Mouse (Mus musculus) lung, postnatal 25 days (tissue): ENCODE results near the gene Tmem156.
A peak's percentile ranks its signal among the peaks of the same experiment; 100 is the strongest.

Experiments
- DNase-seq: peaks from one replicate; pipeline ENCODE4 v3.0.0; 2022; ENCODE audit warnings: low spot score

The Tmem156 gene

DNA sequence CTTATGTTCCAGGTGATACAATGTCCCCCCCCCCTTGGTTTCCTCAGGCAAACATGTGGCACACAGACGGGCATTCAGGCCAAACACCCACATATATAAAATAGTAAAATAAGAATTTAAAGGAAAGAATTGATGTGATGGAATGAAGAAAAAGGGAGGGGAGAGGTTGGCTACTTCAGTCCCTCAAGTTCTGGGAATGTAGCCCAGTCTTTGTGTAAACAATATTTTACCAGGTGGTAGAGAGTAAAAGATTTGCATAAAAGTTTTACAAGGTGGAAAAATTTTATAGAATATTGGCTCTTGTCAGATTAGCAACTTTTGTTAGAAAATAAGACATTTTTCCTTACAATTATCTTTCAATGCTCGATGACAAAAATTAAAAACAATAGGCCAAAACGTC lies 4.9 kb upstream of the Tmem156 start:
- DNase-seq: no peak

DNA sequence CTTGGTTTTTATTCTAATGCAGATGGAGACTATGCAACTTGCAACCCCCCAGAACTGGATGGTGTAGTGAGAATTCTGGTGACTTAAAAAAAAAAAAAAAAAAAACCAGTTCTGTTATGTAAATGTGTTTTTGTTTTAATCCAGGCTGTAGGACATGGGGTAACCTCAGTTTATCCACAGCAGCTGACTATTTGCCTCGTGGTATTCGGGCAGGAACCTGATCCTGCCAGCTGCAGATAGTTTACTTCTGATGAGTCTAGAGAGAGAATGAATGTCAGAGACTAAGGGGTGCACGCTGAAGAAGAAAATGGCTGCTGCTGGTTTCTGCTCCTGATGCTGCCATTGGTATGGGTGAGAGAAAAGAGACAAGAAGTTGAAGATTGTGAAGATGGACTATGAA lies 4.2 kb upstream of the Tmem156 start:
- DNase-seq: no peak

DNA sequence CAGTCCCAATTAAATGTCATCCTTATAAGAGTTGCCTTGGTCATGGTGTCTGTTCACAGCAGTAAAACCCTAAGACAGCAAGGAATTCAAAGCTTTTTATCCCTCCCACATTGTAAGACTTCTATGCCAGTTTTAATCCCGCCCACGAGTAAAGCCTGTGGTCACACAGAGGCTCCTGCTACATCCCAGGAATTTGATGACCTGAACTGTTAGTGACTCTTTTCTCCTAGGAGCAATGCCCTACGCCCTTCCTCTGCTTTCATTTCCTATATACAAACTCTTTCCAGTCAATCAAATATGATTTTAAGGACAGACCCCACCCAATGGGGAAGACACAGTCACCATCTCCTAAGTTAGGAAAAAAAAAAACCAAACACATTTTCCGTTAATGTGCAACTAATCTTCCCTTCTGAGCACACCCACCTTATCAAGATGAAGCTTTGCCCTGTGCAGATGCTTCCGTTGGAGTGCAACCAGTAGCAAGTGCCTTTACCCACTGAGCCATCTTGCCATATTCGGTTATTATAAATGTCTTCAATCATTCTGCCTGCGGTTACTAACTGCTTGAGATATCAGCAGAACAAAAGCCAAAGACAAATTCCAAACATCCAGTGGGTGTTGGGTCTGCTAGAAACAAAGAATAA lies 3.1 kb upstream of the Tmem156 start:
- peak; percentile 79 for DNase-seq

DNA sequence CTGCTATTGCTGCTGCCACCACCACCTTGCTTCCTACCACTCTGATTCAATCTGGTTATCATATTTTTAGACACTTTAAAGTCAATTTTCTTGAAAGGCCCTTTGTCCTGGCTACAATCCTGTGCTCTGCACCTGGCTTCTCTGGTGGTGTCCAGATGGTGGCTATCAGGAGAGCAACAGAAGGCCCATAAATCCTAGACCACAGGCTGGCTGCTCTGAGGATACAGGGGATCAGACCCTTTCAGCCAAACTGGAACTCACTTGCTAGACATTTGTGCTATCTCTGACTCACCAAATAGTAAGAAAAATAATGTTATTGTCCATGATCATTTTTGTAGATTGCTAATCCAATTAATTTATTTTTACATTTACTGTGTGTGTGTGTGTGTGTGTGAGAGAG lies 1.8 kb upstream of the Tmem156 start:
- no peak for DNase-seq

DNA sequence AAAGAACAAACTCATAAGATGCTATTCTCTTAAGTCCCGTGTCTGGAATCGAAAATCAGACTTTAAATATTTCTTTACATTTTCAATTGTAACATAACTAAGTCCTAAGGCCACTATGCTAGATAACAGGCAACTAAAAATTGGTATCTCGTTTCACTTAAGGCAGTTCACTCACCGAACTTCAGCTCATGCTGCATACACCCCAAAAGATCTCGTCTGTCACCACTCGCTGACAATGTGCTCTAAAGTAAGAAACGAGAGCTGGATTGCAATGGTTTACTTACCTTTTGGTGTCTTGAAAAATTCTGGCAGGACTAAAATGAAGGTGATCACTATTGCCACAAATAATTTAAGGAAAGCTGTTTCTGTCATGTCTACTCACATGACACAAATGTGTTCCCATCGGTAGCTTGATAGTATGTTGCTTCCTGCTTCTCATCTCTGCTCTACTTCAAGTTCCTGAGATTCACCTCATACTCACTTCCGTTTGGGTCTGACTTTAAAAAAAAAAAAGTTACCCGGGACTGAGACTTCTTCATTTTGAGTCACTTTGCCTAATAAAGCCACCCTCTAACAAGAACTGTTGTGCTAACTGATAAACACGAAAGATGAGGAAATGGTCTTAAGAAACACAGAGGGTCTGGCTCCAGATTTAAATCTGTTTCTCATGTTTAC lies 611 bp downstream of the Tmem156 start:
- DNase-seq: no peak

- DNase-seq: no peak
These were observed 2.2 kb downstream of the Tmem156 start for GRCm38 (mm10) chr5:65089707-65090106.

DNA sequence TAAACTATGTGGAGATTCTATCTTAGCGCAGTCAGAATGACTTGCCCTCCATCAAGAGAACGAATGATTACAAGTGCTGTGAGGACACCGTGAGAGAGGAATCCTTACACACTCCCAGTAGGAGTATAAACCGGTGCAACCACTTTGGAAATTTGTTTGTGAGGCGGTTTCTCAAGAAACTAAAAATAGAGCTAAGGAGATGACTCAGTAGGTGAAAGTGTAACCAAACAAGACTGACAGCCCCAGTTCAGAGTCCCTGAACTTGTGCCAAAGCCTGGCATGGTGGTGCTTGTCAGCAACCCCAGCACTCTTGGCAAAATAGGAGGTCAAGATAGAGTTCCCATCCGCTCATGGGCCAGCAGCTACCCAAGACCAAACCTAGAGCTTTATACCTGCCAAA lies 5.4 kb downstream of the Tmem156 start:
- DNase-seq: peak; percentile 78

GRCm38 (mm10) chr5:65081836-65082235 lies 10.1 kb downstream of the Tmem156 start:
- no peak for DNase-seq

DNA sequence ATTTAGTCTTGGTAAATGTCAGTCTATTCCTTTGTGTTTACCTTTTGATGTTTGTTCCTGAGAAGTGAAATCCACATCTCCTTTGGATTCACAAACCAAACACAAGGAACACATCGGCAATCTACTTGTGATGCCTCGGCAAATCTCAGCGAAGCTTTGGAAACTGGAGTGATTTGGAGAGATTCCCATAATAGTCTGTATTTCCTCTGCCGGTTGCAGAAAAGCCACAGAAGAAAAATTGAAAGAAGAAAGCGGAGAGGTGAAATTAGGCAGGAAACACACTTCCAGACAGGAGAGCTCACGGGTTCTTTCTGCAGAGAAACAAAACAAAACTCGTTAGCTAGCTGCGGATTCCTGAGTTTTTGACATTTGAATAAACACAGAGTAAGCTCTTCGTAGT lies 12.1 kb downstream of the Tmem156 start:
- DNase-seq: peak; percentile 29

GRCm38 (mm10) chr5:65078081-65078480 lies 13.9 kb downstream of the Tmem156 start:
- no peak for DNase-seq

DNA sequence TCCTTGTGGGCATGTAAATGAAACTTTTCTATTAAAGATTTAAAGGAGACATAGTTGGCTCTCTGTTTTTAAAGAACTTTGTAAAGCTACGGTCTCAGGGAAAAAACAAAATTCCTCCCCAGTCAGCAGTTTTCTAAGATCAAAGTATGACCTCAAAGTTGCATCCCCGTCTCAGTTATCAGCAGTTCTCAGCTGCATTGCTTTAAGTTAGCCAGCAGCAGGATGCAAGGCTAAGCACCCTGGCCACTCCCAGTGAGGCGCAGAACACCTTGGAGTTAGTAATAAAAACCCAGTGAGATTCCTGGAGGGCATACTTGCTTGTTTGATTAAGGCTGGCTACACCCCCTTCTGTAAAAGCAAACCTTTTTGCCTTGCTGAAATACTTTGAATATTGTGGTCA lies 15.2 kb downstream of the Tmem156 start:
- no peak for DNase-seq

DNA sequence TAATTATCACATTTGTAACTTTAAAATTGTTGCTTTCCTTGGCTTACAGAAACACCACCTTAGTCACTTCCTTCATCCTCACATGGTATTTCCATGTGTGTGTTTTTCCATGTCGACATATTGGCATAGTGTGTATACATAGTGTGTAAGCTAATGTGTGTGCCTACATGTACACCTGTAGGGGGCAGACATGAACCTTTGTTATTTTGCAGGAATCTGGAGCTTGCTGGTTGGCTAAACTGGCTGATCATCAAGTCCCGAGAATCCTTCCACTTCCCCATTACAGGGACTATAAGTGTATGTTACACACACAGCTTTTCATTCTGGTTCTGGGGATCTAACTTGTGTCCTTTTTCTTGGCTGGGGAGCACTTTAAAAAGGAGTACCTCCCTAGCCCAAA lies 15.8 kb downstream of the Tmem156 start:
- DNase-seq: peak; percentile 57

GRCm38 (mm10) chr5:65074693-65075092 lies 17.2 kb downstream of the Tmem156 start:
- DNase-seq: peak; percentile 14

DNA sequence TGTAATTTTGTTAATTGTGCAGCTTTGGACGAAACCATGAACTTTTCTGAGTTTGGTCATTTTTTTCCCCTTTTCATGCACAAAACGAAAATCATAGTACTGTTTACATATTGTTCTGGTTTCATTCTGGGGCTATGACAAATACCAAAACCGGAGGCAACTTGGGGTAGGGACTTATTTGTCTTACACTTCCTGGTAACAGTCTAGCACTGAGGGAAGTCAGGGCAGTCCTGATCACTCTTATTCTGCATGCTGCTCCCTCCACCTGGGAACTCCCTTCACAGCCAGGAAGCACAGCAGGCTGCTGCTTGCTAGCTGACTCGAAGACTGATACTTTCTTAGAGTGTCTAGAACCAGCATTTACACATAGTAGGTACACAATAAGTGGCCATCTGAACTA lies 18.7 kb downstream of the Tmem156 start:
- no peak for DNase-seq

GRCm38 (mm10) chr5:65071689-65072118 lies 20.2 kb downstream of the Tmem156 start:
- no peak for DNase-seq

GRCm38 (mm10) chr5:65069872-65070271 lies 22.1 kb downstream of the Tmem156 start:
- no peak for DNase-seq

- DNase-seq: no peak
These were observed 23.8 kb downstream of the Tmem156 start for GRCm38 (mm10) chr5:65068166-65068565.

DNA sequence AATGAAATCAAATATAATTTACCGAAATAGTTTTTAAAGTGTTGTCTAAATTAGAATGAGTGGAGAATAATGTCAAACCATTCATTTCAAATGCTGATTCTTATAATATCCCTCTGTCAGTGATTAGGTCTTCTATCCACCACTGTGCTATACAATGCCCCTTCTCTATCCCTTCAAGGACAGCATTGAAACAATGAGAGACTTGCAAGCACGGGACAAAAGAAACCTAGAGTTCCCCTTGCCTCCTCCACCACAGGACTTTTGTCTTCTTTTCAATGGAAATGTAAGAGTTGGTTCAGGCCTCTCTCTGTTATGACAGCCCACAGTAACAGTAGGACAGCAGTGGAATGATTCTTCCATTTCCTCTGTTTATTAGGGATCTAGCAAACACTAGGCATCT lies 28.7 kb downstream of the Tmem156 start:
- no peak for DNase-seq

- no peak for DNase-seq
These were observed 29.7 kb downstream of the Tmem156 start for GRCm38 (mm10) chr5:65062236-65062635.

DNA sequence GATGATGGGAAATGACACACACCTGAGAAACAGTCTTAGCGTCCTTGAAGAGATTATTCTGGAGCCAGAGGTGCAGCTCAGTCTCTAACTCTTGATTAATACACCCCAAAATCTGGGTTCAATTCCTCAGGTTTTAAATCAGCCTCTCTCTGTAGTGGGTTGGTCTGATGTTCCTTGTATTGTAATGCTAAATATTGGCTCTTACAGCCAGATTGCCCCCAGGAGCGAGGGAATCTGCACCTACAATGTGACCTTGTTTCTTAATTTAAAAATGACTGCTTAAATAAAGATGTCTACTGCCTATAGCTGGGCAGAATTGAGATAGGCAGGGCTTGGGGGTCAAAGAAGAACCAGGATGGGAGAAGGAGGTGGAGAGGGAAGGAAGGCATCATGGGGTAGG lies 32.1 kb downstream of the Tmem156 start:
- DNase-seq: no peak

DNA sequence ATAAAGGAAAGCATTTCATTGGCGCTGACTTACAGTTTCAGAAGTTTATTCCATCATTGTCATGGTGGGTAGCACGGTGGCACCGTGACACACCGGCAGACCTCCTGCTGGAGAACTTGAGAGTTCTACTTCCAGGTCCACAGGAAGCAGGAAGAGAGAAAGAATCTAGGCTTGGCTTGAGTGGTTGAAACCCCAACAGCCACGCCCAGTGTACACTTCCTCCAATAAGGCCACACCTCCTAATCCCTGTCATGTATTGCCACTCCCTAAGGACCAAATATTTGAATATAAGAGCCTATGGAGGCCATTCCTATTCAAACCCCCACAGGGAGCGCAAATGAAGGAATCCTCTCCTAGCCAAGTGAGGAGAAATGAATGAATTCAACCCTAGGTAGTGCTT lies 34.3 kb downstream of the Tmem156 start:
- DNase-seq: no peak

GRCm38 (mm10) chr5:65051513-65051912 lies 40.4 kb downstream of the Tmem156 start:
- no peak for DNase-seq

GRCm38 (mm10) chr5:65049880-65050279 lies 42.1 kb downstream of the Tmem156 start:
- no peak for DNase-seq

GRCm38 (mm10) chr5:65047285-65047855 lies 44.6 kb downstream of the Tmem156 start:
- DNase-seq: no peak
